Mouse (Mus musculus): ENCODE results near the gene C2cd4a.

C2cd4a gene

GRCm38 (mm10) chr9:67816172-67816928 lies 15.8 kb downstream of the C2cd4a start:
- H3K36me3 ChIP-seq (ENCODE audit: control insufficient read depth, insufficient read depth, low read length, poor library complexity, severe bottlenecking), result no peaks in the 10 kb centered on the region
- DNase-seq (ENCODE audit: low read depth, low spot score), result no peak
- H3K27me3 ChIP-seq (ENCODE audit: control insufficient read depth, insufficient read depth, low read length, poor library complexity, severe bottlenecking), result no peaks in the 10 kb centered on the region

- no peak for DNase-seq (ENCODE audit: low read depth, low spot score)
- no peaks in the 10 kb centered on the region for H3K27me3 ChIP-seq (ENCODE audit: control insufficient read depth, insufficient read depth, low read length, poor library complexity, severe bottlenecking)
- H3K36me3 ChIP-seq (ENCODE audit: control insufficient read depth, insufficient read depth, low read length, poor library complexity, severe bottlenecking), result no peaks in the 10 kb centered on the region
Observed at GRCm38 (mm10) chr9:67813665-67814337, 18.3 kb downstream of the C2cd4a start.

GRCm38 (mm10) chr9:67813171-67813570 lies 19.0 kb downstream of the C2cd4a start:
- no peak for DNase-seq (ENCODE audit: low read depth, low spot score)

GRCm38 (mm10) chr9:67811116-67811515 lies 21.0 kb downstream of the C2cd4a start:
- Histone ChIP-seq H3K27me3 (ENCODE audit: control insufficient read depth, insufficient read depth, low read length, poor library complexity, severe bottlenecking) (no peaks in the 10 kb centered on the region), H3K36me3 (ENCODE audit: control insufficient read depth, insufficient read depth, low read length, poor library complexity, severe bottlenecking) (no peaks in the 10 kb centered on the region)
- DNase-seq (ENCODE audit: low read depth, low spot score), result no peak

More at GRCm38 (mm10) chr9:67813171-67813570, 19.0 kb downstream of the C2cd4a start:
- no peaks in the 10 kb centered on the region for H3K27me3 ChIP-seq (ENCODE audit: control insufficient read depth, insufficient read depth, low read length, poor library complexity, severe bottlenecking)
- H3K36me3 ChIP-seq (ENCODE audit: control insufficient read depth, insufficient read depth, low read length, poor library complexity, severe bottlenecking), result no peaks in the 10 kb centered on the region

GRCm38 (mm10) chr9:67810527-67810926 lies 21.6 kb downstream of the C2cd4a start:
- Histone ChIP-seq H3K36me3 (ENCODE audit: control insufficient read depth, insufficient read depth, low read length, poor library complexity, severe bottlenecking) (no peaks in the 10 kb centered on the region), H3K27me3 (ENCODE audit: control insufficient read depth, insufficient read depth, low read length, poor library complexity, severe bottlenecking) (no peaks in the 10 kb centered on the region)
- DNase-seq (ENCODE audit: low read depth, low spot score), result no peak

- no peak for DNase-seq (ENCODE audit: low read depth, low spot score)
- H3K36me3 ChIP-seq (ENCODE audit: control insufficient read depth, insufficient read depth, low read length, poor library complexity, severe bottlenecking), result no peaks in the 10 kb centered on the region
- no peaks in the 10 kb centered on the region for H3K27me3 ChIP-seq (ENCODE audit: control insufficient read depth, insufficient read depth, low read length, poor library complexity, severe bottlenecking)
Observed at GRCm38 (mm10) chr9:67807000-67807399, 25.1 kb downstream of the C2cd4a start.

- H3K36me3 ChIP-seq (ENCODE audit: control insufficient read depth, insufficient read depth, low read length, poor library complexity, severe bottlenecking), result no peaks in the 10 kb centered on the region
- H3K27me3 ChIP-seq (ENCODE audit: control insufficient read depth, insufficient read depth, low read length, poor library complexity, severe bottlenecking), result no peaks in the 10 kb centered on the region
- DNase-seq (ENCODE audit: low read depth, low spot score), result peak; percentile 69
Observed at GRCm38 (mm10) chr9:67802241-67802640, 29.9 kb downstream of the C2cd4a start.

DNA sequence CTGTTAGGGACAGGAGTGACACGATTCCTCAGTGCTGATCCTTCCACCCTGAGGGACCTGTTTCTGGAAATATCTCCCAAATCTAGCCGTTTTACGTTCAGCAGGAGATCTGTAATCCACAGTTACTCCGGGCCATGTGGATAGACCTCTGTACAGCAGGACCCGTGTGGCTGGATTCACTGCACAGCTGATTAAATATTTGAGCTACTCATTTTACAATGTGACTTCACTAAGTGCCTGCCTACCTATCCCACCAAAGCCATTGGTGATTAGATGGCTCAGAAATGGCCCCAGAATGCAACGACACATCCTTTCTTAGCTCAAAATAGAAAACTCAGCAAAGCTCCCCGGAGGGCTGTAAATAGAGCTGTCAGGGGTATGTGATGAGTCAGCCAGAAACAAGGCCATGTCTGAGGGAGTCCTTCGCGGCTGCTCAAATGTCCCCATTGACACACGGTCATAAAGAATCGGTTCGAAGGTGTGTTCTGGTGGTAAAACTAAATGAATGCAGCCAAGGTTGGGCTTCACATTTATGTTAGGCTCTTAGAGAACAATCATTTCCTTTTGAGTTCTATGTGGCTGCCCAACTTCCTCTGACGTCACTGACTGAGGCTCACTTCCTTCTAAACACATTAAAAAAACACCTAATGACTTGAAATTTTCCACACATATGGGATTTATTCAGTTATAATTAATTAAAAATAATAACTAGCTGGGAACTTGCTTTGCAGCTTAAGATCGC lies 32.9 kb downstream of the C2cd4a start:
- peak; percentile 37 for DNase-seq (ENCODE audit: low read depth, low spot score)
- no peaks in the 10 kb centered on the region for H3K36me3 ChIP-seq (ENCODE audit: control insufficient read depth, insufficient read depth, low read length, poor library complexity, severe bottlenecking)
- H3K27me3 ChIP-seq (ENCODE audit: control insufficient read depth, insufficient read depth, low read length, poor library complexity, severe bottlenecking), result no peaks in the 10 kb centered on the region

- Histone ChIP-seq H3K36me3 (ENCODE audit: control insufficient read depth, insufficient read depth, low read length, poor library complexity, severe bottlenecking) (no peaks in the 10 kb centered on the region), H3K27me3 (ENCODE audit: control insufficient read depth, insufficient read depth, low read length, poor library complexity, severe bottlenecking) (no peaks in the 10 kb centered on the region)
- DNase-seq (ENCODE audit: low read depth, low spot score), result no peak
Observed at GRCm38 (mm10) chr9:67795205-67795675, 36.9 kb downstream of the C2cd4a start.

- no peak for DNase-seq (ENCODE audit: low read depth, low spot score)
Observed at GRCm38 (mm10) chr9:67794668-67795067, 37.5 kb downstream of the C2cd4a start.

GRCm38 (mm10) chr9:67794216-67794615 lies 37.9 kb downstream of the C2cd4a start:
- H3K36me3 ChIP-seq (ENCODE audit: control insufficient read depth, insufficient read depth, low read length, poor library complexity, severe bottlenecking), result no peaks in the 10 kb centered on the region
- no peaks in the 10 kb centered on the region for H3K27me3 ChIP-seq (ENCODE audit: control insufficient read depth, insufficient read depth, low read length, poor library complexity, severe bottlenecking)
- no peak for DNase-seq (ENCODE audit: low read depth, low spot score)

More at GRCm38 (mm10) chr9:67794668-67795067, 37.5 kb downstream of the C2cd4a start:
- H3K36me3 ChIP-seq (ENCODE audit: control insufficient read depth, insufficient read depth, low read length, poor library complexity, severe bottlenecking), result no peaks in the 10 kb centered on the region
- H3K27me3 ChIP-seq (ENCODE audit: control insufficient read depth, insufficient read depth, low read length, poor library complexity, severe bottlenecking), result no peaks in the 10 kb centered on the region

GRCm38 (mm10) chr9:67793501-67793900 lies 38.6 kb downstream of the C2cd4a start:
- DNase-seq (ENCODE audit: low read depth, low spot score), result no peak
- H3K27me3 ChIP-seq (ENCODE audit: control insufficient read depth, insufficient read depth, low read length, poor library complexity, severe bottlenecking), result no peaks in the 10 kb centered on the region
- no peaks in the 10 kb centered on the region for H3K36me3 ChIP-seq (ENCODE audit: control insufficient read depth, insufficient read depth, low read length, poor library complexity, severe bottlenecking)

- no peaks in the 10 kb centered on the region for H3K36me3 ChIP-seq (ENCODE audit: control insufficient read depth, insufficient read depth, low read length, poor library complexity, severe bottlenecking)
- no peak for DNase-seq (ENCODE audit: low read depth, low spot score)
- H3K27me3 ChIP-seq (ENCODE audit: control insufficient read depth, insufficient read depth, low read length, poor library complexity, severe bottlenecking), result no peaks in the 10 kb centered on the region
Observed at GRCm38 (mm10) chr9:67792405-67792804, 39.7 kb downstream of the C2cd4a start.

GRCm38 (mm10) chr9:67787671-67788070 lies 44.5 kb downstream of the C2cd4a start:
- H3K27me3 ChIP-seq (ENCODE audit: control insufficient read depth, insufficient read depth, low read length, poor library complexity, severe bottlenecking), result no peaks in the 10 kb centered on the region
- DNase-seq (ENCODE audit: low read depth, low spot score), result no peak

GRCm38 (mm10) chr9:67786311-67786710 lies 45.8 kb downstream of the C2cd4a start:
- DNase-seq (ENCODE audit: low read depth, low spot score), result no peak
- Histone ChIP-seq H3K27me3 (ENCODE audit: control insufficient read depth, insufficient read depth, low read length, poor library complexity, severe bottlenecking) (no peaks in the 10 kb centered on the region), H3K36me3 (ENCODE audit: control insufficient read depth, insufficient read depth, low read length, poor library complexity, severe bottlenecking) (no peaks in the 10 kb centered on the region)

More at GRCm38 (mm10) chr9:67787671-67788070, 44.5 kb downstream of the C2cd4a start:
- H3K36me3 ChIP-seq (ENCODE audit: control insufficient read depth, insufficient read depth, low read length, poor library complexity, severe bottlenecking), result no peaks in the 10 kb centered on the region
